ENCODE assay signal across 17 mouse cellular contexts in genomic region chr8:4401442-4401841, GRCm38 (mm10).
"Had no signal": no experiment of that assay in that cellular context is flagged by ENCODE, and none has a peak within 500 bp of the region (broad histone marks: within the 10 kb centered on the region; RNA-seq: fewer than 3 reads in every experiment).

No protein-coding gene starts in this region.

- ATAC-seq: liver, embryonic 12.5 days; liver, postnatal 0 days; lung, postnatal 0 days; midbrain, embryonic 13.5 days; midbrain, embryonic 15.5 days; midbrain, embryonic 16.5 days had no signal

- DNase-seq: left cerebral cortex, postnatal 4 days; liver; liver, embryonic 13.5 days; liver, postnatal 0 days; lung, adult 18-20 months; lung, adult 2 months; lung, embryonic 14.5 days; lung, postnatal 10 days; lung, postnatal 14 days; lung, postnatal 36 days; lung, postnatal 4 days; midbrain, embryonic 14.5 days had no signal
